In the genomic region with DNA sequence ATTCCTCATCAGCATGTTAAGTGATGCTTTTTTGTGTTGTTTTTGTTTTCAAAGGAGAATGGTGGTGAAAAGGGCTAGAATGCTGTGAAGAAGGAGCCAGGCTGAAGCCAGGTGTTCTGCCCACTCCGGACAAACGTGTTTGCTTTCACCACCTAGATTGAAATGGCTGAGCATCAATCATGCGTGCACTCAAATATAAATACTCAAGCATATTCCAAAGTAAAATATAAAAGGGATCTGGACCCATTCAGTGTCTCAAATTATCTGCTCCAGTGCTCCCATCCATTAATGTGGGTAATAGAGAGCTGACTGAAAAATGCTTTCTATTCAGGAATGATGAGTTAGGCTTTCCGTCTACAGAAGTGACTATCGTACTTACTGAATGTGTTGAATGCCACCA, we compare ENCODE assay signal across 15 mouse cellular contexts.
"Had no signal": no experiment of that assay in that cellular context is flagged by ENCODE, and none has a peak within 500 bp of the region (broad histone marks: within the 10 kb centered on the region; RNA-seq: fewer than 3 reads in every experiment).

No protein-coding gene starts in this region.

- H3K9me3 ChIP-seq: kidney, embryonic 15.5 days; liver, embryonic 13.5 days; midbrain, embryonic 12.5 days; midbrain, embryonic 15.5 days; neural tube, embryonic 12.5 days; neural tube, embryonic 15.5 days had no signal

- H3K4me3 ChIP-seq: kidney, embryonic 15.5 days; left cerebral cortex, adult 2 months; liver, embryonic 13.5 days; midbrain, embryonic 12.5 days; midbrain, embryonic 15.5 days; neural tube, embryonic 12.5 days; neural tube, embryonic 15.5 days had no signal

- H3K27me3 ChIP-seq: kidney, embryonic 15.5 days; liver, embryonic 13.5 days; midbrain, embryonic 12.5 days; midbrain, embryonic 15.5 days; neural tube, embryonic 12.5 days; neural tube, embryonic 15.5 days had no signal

- H3K4me1 ChIP-seq: kidney, embryonic 15.5 days; liver, embryonic 13.5 days; midbrain, embryonic 12.5 days; midbrain, embryonic 15.5 days; neural tube, embryonic 12.5 days had no signal

- DNase-seq: kidney, postnatal 10 days; kidney, postnatal 36 days; layer of hippocampus, postnatal 36 days; liver, embryonic 13.5 days; lung, adult 2 months; lung, postnatal 14 days; lung, postnatal 4 days; thymus, adult 18-20 months; thymus, postnatal 36 days had no signal

- H3K9ac ChIP-seq: kidney, embryonic 15.5 days; liver, embryonic 13.5 days; midbrain, embryonic 12.5 days; midbrain, embryonic 15.5 days; neural tube, embryonic 12.5 days; neural tube, embryonic 15.5 days had no signal

- H3K4me2 ChIP-seq: kidney, embryonic 15.5 days; liver, embryonic 13.5 days; midbrain, embryonic 12.5 days; midbrain, embryonic 15.5 days; neural tube, embryonic 12.5 days; neural tube, embryonic 15.5 days had no signal

- H3K27ac ChIP-seq: kidney, embryonic 15.5 days; left cerebral cortex, adult 2 months; liver, embryonic 13.5 days; midbrain, embryonic 12.5 days; midbrain, embryonic 15.5 days; neural tube, embryonic 12.5 days; neural tube, embryonic 15.5 days had no signal

- H3K36me3 ChIP-seq: kidney, embryonic 15.5 days; liver, embryonic 13.5 days; midbrain, embryonic 12.5 days; midbrain, embryonic 15.5 days; neural tube, embryonic 12.5 days; neural tube, embryonic 15.5 days had no signal

- ATAC-seq: midbrain, embryonic 15.5 days had no signal
